Mouse (Mus musculus) mature B cell (primary cell): ENCODE data around the gene Zfp710.

Experiments
- in situ Hi-C: fragments of 300-500 bp; cut with MboI; formaldehyde crosslinking; loops from 2 replicates; pipeline ENCODE4 v1.14.3; 2019

The Zfp710 gene

DNA sequence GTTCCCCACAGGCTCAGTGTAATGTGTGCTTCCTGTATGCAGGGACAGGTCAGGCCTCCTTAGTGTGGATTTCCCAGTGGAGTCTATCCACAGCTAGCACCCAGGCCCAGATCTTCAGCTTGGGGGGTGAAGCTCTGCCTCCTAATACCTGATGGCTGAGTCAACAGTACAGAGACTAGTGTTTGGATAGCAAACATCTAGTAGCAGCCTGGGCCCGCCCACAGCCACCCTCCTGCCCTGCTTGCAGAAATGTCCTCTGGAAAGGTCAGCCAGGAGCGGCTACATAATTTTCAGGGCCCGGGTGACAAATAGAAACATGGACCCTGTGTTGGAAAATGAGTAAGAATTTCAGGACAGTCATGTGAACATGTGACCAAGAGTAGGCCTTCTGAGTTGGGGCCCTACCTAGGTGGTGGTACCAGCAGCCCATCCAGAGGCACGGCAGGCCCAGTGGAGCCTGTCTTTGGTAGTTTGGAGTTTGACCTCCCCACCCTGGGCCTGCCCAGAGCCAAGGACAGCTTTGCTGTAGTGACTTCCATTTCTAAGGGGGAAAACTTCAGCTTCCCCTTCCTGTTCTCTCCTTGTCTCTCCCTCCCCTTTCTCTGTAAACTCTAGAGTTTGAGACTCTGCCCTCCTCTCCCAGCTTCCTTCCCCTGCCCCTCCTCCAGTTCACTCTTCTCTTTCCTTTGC lies 32.5 kb downstream of the Zfp710 start:
- in situ Hi-C loops: no loop called here

DNA sequence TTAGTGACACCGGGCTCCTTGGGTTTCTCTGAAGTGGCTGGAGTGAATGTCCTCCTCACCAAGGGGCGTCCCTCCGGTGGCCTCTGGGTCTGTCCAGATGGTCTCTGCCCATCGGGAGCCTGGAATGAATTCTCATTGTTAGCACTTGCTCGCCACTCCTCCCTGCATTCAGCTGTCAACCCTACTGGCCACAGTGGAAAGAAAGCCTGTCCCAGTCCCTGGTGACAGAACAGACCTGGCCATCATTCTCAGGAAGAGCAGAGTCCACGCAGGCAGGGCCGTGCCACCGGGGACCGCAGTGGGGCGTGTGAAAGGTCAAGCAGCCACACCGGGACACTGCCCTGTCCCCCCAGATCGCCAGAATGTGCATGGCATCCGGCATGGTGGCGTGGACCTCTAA lies 33.2 kb downstream of the Zfp710 start:
- in situ Hi-C loops: no loop called here

DNA sequence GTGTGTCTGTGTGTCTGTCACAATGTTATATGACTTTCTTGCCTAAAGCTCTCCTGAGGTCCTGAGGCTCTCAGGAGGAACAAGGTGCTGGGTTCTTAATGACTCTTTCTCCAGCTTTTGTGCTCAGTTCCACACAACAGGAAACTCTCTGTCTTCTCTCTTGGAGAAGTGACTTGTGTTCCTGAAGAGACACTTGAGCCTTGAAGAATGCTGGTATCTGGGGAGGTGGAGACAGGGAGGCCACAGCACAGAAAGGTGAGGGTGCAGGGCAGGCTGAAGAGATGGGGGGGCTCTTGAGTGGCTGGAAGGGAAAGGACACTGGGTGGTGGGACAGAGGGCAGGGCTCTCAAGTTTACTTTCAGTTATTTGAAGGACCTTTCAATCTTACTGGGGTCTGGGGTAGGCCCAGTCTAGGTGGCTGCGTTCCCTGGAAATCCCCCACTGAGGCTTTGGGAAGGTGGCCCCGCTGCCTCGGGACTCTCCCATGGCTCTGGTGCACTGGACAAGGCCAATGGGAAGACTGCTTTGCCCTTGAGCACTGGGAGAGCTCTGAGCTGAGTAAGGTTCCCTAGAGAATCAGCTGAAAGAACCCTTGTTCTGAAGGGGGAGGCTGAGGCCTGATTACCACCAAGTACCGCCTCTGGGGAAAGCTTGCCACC lies 33.9 kb downstream of the Zfp710 start:
- in situ Hi-C loops: no loop called here

DNA sequence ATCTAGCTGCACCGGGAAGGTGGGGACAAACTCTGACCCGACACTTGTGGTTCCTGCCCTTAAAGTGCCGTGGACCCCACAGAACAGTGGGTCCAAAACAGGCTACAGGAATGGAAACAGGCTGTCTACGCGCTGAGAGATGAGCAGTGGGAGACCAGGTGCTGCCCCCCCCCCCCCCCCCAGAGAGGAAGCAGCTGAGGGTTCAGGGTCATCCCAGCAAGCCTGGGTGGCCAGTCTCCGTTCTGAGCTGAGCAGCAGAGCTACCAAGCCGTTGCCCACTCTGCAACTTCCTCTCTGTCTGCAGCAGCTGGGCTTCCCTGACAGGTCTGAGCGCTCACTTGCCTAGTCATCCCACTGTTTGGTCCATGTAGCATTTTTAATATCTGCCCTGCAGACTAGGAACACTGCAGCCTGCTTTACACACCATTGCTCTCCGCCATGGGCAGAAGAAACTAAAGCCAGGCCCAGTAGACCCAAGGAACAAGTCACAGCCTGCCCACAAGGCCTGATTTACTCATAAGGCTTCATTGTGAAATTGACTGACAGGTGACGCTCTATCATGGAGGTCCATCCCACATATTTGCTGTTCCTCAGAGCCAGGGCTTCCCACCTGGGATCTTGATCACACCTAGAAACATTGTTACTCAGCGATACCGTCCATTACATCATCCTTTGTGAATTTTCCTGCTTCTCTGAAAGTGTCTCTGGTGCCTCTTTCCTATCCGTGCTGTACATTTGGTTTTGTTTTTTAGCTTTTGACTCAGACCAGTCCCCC lies 34.6 kb downstream of the Zfp710 start:
- in situ Hi-C loops: no loop called here

DNA sequence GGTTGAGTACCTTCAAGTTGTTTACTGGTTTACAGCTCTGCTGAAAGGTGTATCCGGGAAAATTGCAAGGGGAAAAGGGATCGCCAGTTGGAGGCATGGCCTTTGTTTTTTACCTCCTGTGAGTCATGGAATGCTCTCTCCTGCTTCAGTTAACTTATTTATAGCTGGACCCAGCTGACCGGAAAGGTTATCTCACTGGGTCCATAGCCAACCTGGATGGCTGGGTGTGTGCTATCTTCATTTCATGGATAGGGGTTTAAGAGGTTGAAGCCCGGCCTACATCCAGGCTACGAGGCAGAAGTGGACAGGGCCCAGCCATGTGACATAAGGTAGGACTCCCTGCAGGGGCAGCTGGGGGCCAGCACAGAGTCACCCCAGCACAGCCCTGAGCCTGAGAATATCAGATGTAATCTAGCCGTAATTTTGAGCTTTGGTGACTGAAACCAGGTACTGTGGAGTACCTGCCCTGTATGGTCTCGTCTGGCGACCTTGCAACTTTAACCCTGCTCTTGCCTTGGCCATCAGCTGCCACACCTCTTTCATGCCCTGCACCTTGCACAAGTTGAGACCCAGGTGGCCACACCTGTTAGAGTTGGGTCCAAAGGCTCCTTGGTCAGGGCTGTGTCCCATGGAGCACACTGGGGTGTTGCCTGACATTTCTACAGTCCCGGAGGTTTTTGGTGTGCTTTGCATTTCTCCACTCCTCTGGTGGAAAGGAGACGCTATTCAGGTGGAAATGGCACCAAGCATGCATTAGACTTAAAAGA lies 35.6 kb downstream of the Zfp710 start:
- in situ Hi-C loops: no loop called here

DNA sequence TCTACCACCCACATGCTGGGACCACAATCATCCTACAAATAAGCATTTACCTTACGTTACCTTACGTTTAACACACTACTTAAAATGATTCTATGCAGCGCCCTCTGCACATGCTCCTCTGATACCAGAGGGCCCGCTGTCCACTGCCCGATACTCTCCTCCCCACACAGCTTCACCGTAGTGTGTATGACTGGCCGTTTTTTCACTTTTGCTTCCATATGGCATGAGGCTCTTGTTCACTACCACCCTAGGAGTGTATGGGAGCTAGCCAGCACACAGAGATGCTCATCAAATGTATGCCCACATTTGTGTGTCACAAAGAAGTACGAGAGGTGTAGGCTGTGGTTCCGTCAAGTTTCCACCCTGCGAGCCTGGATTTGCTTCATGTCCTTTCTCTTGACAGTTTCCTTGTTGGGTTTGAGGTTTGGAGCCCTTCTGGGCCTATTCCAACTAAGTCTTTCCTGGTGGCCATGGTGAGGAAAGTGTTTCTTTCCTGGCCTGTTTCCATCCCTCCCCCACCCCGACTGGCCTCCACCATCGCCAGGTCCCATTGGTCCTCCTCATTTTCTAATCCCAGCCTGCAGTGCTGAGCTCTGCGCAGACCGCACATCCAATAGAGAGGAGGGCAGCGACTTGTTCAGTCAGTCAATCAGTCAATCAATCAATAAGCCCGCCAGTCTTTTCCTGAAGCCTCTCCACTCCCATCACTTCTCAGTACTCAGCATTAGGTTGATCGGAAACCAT lies 37.6 kb downstream of the Zfp710 start:
- in situ Hi-C loops: no loop called here

DNA sequence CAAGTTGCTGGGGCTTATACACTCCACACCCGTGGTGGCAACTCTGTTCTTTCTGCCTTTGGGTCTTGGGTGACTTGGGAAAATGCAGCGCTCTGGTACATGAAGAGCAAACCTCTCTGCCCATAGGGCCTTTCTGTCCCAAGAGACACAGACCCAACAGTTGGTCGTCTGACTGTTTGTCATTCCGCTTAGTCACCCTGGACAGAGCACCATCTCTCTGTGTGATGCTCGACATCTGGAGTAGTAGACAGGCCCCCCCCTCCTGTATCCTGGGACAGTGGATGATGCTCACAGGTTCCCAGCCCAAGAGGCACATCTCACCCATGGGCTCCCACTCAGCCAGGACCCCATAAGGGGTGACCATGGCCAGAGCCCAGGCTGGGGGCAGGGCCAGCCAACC lies 38.6 kb downstream of the Zfp710 start:
- in situ Hi-C loops: no loop called here

DNA sequence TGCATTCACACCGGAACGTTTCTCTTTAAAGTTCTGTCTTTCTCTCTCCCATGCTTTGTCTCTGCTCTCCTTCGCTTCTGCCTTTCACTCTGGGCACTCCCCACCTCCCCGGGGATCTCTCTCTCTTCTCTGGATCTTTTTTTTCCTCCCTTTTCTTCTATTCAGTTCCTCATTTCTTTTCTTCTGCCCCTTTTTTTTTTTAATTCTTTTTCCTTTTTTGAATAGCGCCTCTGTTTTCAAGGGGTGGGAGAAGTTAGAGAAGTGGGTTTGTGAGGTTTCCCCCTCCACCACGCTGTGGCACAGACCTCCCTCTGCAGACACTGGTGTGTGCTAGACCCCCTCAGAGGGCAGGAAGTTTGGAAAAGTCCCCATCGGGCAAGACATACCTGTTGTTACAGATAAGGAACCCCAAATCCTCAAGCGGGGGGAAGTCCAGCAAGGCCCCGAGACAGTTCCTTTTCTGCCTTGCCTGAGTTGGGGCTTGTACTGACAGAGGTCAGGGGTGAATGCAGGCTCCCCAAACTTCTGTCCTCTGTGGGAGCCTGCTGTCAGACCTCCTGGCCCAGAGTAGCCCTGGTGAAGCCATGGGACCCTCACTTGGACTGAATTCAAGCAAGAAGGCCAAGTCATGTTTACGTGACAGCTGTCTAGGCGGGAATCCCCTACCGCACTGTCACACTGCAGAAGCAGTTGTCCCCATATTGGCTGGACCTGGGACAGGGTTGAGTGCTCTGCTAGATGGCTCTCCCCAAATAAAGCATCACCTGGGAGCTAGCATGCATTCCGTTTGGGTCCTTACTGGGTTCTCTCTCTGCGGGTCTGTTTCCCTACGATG lies 39.5 kb downstream of the Zfp710 start:
- in situ Hi-C loops: no loop called here

DNA sequence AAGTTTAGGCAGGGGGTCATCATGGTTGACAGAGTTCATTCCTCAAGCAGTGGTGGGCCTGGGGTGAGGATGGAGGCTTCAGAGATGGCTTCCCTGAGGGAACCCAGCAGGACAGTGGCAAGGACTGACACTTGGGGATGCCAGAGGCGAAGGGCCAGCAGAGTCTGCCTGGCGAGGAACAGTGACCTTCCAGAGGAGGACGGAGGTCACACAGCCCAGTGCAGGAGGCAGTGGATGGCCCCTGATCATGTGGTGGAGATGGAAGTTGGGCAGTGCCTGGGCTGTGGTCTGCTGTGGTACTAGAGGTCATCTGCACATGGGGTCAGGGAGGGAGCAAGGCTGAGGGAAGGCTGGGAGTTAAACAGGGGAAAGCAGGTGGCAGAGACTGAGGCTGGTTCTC lies 40.6 kb downstream of the Zfp710 start:
- in situ Hi-C loops: no loop called here

DNA sequence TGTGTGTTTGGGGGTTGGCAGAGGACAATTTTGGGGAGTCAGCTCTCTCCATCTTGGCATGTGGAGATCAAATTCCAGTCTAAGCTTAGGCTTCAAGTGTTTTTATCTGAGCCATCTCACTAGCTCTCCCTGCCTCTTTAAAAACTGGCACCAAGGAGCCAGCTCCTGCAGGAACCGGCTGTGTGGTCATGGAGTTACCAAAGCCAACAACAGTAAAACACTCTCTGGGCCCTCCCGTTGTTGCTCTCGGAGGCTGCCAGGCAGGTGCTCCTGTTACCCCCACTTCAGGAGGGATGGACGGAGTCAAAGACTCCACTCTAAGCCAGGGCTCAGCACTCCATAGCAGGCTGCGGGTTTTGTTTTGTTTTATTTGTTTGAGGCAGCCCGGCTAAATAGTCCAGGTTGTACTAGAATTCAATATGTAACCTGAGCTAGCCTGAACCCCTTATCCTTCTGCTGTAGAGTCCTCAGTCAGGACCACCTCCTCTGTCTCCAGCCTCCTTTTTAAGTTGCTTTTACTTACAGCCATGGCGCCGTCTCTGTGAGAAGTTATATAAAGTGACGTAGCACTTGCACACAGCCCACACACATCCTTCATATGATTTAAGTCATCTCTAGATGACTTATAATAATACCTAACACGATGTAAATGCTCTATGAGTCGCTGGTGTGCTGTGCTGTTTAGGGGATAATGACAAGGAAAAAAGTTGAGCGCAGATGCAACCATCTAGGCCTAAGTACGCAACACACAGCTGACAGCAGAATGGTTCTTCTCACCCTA lies 42.3 kb downstream of the Zfp710 start:
- in situ Hi-C loops: no loop called here

DNA sequence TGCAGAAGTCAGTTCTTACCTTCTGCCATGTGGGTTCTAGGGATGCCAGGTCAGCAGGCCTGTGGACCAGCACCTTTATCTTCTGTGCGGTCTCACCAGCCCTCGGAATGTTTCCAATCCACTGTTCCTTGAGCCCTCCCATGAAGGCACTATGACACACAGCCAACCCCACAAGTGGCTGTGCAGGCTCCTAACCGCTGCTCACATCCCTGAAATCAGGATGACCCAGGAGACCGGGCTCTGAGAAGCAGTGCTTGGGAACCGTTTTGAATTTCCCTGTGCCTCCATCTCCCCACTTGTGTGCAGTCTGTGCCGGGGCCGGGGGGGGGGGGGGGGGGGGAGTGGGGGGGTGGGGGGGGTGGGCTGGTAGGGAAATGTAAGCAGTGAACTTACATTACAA lies 43.7 kb downstream of the Zfp710 start:
- in situ Hi-C loops: no loop called here

DNA sequence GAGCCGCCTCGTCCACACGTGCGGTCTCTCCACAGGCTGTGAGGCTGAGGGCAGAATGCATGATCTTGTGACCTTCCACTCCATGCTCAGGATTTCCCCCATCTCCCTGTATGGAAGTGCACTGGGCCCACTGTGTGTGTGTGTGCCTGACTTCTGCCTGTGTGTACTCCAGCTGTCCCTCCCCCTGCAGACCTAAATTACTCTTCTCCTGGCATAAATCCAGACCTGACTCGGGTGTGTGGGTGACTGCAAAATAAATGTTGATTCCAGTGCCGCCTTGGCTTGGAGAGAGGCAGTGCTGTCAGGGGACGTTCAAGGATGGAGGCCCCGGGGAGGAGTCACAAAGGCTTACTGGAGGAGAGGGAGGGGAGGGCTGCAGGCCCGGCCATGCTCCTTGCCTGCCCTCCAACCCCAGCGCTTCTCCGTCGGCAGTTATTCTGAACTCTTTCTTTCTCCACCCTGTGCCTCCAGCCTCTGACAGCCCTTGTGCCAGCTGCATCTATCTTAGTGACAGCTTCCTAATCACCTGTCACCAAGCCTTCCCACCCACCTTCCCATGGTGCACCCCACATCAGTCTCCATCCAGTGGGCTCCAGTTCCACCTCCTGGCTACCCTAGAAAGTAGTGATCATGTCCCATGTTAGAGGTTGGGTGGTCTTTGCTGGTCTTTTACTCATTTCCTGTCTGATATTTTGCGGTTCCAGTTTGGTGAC lies 45.2 kb downstream of the Zfp710 start:
- in situ Hi-C loops: loop anchor here (10.0 kb wide), 1 partner anchor 55 kb away; no protein-coding TSS in a partner anchor

DNA sequence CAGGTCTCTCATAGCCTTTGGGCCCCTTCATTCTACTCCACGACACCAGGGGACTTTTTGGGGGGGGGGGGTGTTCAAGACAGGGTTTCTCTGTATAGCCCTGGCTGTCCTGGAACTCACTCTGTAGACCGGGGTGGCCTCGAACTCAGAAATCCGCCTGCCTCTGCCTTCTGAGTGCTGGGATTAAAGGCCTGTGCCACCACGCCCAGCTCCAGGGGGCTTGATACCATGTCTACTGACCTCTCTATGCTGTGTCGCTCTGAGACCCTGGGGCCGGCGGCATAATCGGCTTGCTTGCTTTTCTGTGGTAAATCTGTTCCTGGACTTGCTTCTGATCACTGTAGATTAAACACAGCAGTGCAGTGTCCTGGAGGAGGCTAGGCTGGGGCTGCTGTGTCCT lies 46.6 kb downstream of the Zfp710 start:
- in situ Hi-C loops: loop anchor here (10.0 kb wide), 1 partner anchor 56 kb away; no protein-coding TSS in a partner anchor

DNA sequence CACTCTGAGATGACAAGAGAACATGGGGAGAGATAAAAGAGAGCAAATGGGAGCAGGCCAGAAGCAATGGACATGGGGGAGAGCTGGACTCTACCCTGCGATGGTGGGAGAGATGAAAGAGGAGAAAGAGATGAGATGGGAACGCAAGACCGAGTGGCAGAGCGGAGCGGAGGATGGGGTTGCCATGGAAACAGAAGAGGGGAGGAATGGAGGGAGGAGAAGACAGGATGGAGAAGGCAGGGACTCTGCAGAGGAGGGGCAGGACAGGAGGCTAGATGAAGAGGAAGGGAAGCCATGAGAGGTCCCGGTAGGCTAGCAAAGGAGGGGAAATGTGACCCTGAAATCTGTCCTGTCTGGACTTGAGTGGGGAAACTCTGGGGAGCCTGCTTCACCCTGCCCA lies 47.7 kb downstream of the Zfp710 start:
- in situ Hi-C loops: loop anchor here (10.0 kb wide), 1 partner anchor 57 kb away; no protein-coding TSS in a partner anchor

DNA sequence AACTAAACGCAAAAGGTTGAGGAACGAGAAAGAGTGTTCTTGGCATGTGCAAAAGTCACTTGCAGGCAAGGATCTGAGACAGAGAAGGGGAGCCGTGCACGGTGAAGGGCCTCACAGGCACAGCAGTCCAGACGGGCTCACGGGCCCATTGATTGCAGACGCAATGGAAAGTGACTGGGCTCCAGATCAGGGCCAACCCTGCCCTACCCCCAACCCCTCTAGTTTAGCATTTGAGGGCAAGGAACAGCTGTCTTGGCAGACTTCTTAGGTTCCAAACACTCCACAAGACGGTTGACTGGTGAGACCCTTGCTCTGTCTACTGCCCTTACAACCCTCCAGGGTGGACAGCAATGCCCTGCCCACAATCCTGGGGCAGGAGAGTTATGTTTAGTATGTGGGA lies 48.9 kb downstream of the Zfp710 start:
- in situ Hi-C loops: loop anchor here (10.0 kb wide), 1 partner anchor 59 kb away; no protein-coding TSS in a partner anchor

DNA sequence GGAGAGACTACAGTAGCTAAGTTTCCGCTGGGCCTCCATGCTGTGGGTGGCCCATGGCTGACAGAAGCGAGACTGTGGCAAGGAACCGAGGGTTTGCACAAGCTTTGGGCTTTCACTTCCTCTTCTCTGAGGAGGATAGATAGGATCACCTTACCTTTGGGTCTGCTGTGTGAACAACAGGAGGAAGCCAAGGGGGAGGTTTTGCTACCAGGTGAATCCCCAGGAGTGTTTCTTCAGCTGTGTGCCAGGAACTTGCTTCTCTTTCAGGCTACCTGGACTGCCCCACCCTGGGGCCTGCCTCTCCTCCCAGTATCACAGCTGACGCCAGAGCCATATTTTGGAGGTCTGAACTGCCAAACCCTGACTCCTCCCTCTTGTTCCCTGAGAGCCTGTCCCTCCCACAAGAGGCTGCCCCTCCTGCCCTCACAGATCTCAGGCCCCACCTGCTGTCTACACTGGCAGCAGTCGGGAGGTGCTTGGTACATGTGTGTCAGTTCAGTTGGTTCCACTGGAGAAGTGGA lies 50.4 kb downstream of the Zfp710 start:
- in situ Hi-C loops: loop anchor here (5.0 to 10.0 kb wide), 2 partner anchors 43 to 60 kb away; no protein-coding TSS in a partner anchor

DNA sequence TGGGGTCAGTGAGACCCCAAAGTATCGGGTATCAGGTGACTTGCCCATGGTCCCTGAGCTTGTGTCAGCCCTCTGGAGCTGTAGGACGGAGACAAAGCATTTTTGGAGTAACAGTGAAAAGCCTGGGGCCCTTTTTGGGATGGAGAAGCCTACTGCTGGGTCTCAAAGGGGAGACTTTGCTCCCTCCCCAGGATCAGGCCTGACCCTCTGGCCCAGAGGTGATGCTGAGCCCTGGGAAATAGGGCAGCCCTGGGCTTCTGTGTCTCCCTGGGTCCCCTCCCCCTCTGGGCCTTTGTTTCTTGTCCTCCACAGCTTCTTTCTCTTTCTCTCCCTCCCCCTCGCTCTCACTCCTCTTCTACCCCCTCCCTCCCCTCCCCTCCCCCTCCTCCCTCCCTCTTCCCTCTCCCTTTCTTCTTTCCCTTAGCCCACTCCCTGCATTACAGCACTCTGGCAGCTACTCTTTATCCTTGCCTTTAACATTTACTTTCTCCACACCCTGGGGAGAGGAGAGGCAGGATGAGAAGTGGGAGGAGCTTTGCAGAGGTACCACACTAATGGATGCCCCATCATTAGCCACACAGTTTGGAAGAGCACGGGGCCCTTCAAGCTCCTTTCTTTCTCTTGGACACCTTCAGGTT lies 51.5 kb downstream of the Zfp710 start:
- in situ Hi-C loops: loop anchor here (5.0 to 10.0 kb wide), 2 partner anchors 44 to 61 kb away; no protein-coding TSS in a partner anchor
